ENCODE assay signal across 7 mouse cellular contexts in genomic region chr17:35047688-35048087, GRCm38 (mm10). TPM values are rescaled to one million over a fixed set of nuclear protein-coding genes. Genes with fewer than 3 reads are reported as not detected.
DNase-seq lines count a peak whose midpoint lies in the region; ATAC-seq and TF ChIP-seq lines count a peak whose summit lies in the region.

No protein-coding gene starts in this region.

- no peaks in the 10 kb centered on the region for H3K27me3 ChIP-seq in neural tube, embryonic 11.5 days (ENCODE audit: control insufficient read depth, insufficient read depth, low read length)
- no peaks in the 10 kb centered on the region for H3K27me3 ChIP-seq in heart, postnatal 0 days (ENCODE audit: control insufficient read depth, insufficient read depth, low read length)
- no peaks in the 10 kb centered on the region for H3K27me3 ChIP-seq in limb, embryonic 12.5 days

- H3K27ac ChIP-seq in neural tube, embryonic 11.5 days (ENCODE audit: low read depth, low read length) = peak overlapping the region; percentile 5; the same call in 1 of the 2 replicates
- H3K27ac ChIP-seq in heart, postnatal 0 days (ENCODE audit: low read depth) = peak overlapping the region; percentile 98
- peak overlapping the region; percentile 47 for H3K27ac ChIP-seq in limb, embryonic 12.5 days

- TF ChIP-seq EP300 in heart, postnatal 0 days (IDR thresholded peaks at IDR 0.05; ENCODE audit: low read depth) = no peak

- DNase-seq in neural tube, embryonic 11.5 days (ENCODE audit: low spot score) = no peak
- no peak for DNase-seq in neural tube, embryonic 10.5 days (ENCODE audit: extremely low spot score, low spot score)
- DNase-seq in heart, postnatal 0 days (ENCODE audit: low spot score) = no peak
- peak; percentile 82 for DNase-seq in yolk sac, embryonic 10.5 days (ENCODE audit: low spot score)
- no peak for DNase-seq in urinary bladder, postnatal 10 days (ENCODE audit: low spot score)
- DNase-seq in cerebellum, adult 11 months = no peak

- WGBS in neural tube, embryonic 11.5 days = 55% methylated on average over 1 of the region's 1 CpGs
- WGBS in heart, postnatal 0 days = 36% methylated on average over 1 of the region's 1 CpGs
- WGBS in limb, embryonic 12.5 days = 56% methylated on average over 1 of the region's 1 CpGs

- H3K4me1 ChIP-seq in neural tube, embryonic 11.5 days (ENCODE audit: control insufficient read depth, insufficient read depth, low read length) = peaks cover 22% of the 10 kb centered on the region
- peaks cover 34% of the 10 kb centered on the region for H3K4me1 ChIP-seq in heart, postnatal 0 days (ENCODE audit: control insufficient read depth, insufficient read depth)
- H3K4me1 ChIP-seq in limb, embryonic 12.5 days (replicated peaks) = peaks cover 52% of the 10 kb centered on the region

- no peak for ATAC-seq in neural tube, embryonic 11.5 days (ENCODE audit: insufficient read depth, low FRiP score, low TSS enrichment)
- ATAC-seq in heart, postnatal 0 days (ENCODE audit: insufficient read depth, low read depth) = no peak
- ATAC-seq in limb, embryonic 12.5 days (ENCODE audit: insufficient number of reproducible peaks, insufficient read depth, low FRiP score, low TSS enrichment, low read depth) = no peak

- H3K36me3 ChIP-seq in neural tube, embryonic 11.5 days (ENCODE audit: control insufficient read depth, insufficient read depth, low read length) = peaks cover under 1% of the 10 kb centered on the region; the same call in 1 of the 2 replicates
- peaks cover 3% of the 10 kb centered on the region for H3K36me3 ChIP-seq in heart, postnatal 0 days (replicated peaks; ENCODE audit: control insufficient read depth, insufficient read depth, low read length)
- peaks cover 5% of the 10 kb centered on the region for H3K36me3 ChIP-seq in limb, embryonic 12.5 days

- H3K9ac ChIP-seq in neural tube, embryonic 11.5 days (ENCODE audit: low read length) = no peak overlapping the region
- no peak overlapping the region for H3K9ac ChIP-seq in heart, postnatal 0 days (replicated peaks; ENCODE audit: low read depth, low read length)
- H3K9ac ChIP-seq in limb, embryonic 12.5 days (replicated peaks) = no peak overlapping the region

- no peak for TF ChIP-seq CTCF in heart, postnatal 0 days (IDR thresholded peaks at IDR 0.05; ENCODE audit: low read depth)

- H3K9me3 ChIP-seq in neural tube, embryonic 11.5 days (ENCODE audit: control insufficient read depth, low read length) = no peaks in the 10 kb centered on the region
- H3K9me3 ChIP-seq in heart, postnatal 0 days (replicated peaks; ENCODE audit: control insufficient read depth, low read length) = no peaks in the 10 kb centered on the region
- no peaks in the 10 kb centered on the region for H3K9me3 ChIP-seq in limb, embryonic 12.5 days

- no peak overlapping the region for H3K4me2 ChIP-seq in neural tube, embryonic 11.5 days (ENCODE audit: low read depth)
- H3K4me2 ChIP-seq in heart, postnatal 0 days (ENCODE audit: low read depth, low read length) = peak overlapping the region; percentile 36
- H3K4me2 ChIP-seq in limb, embryonic 12.5 days = no peak overlapping the region

- no peak overlapping the region for H3K4me3 ChIP-seq in neural tube, embryonic 11.5 days (ENCODE audit: low read depth, low read length)
- H3K4me3 ChIP-seq in heart, postnatal 0 days (ENCODE audit: low read depth, low read length) = no peak overlapping the region
- H3K4me3 ChIP-seq in limb, embryonic 12.5 days (replicated peaks) = no peak overlapping the region

RNA-seq across cellular contexts. Expression of gene Msh5, which starts 1.1 kb away (rescaled TPM):
- polyA plus RNA-seq in neural tube, embryonic 11.5 days (2014; fragmentation: Nextera tagmentation; extraction: Ambion mirVana) = 4.1 and 6.2 TPM in 2 replicates
- total RNA-seq in heart, postnatal 0 days (2014; rRNA removed; ENCODE audit: low replicate concordance) = 1.2 and 5.0 TPM in 2 replicates
- 1.4 and 1.7 TPM in 2 replicates for polyA plus RNA-seq in heart, postnatal 0 days (2015; fragmentation: Nextera tagmentation; extraction: Ambion mirVana)
- 2.9 and 3.4 TPM in 2 replicates for polyA plus RNA-seq in limb, embryonic 12.5 days (2016; fragmentation: Nextera tagmentation; extraction: Ambion mirVana)

RNA-seq across cellular contexts. Expression of gene Clic1, which starts 2.1 kb away (rescaled TPM):
- polyA plus RNA-seq in neural tube, embryonic 11.5 days (2014; fragmentation: Nextera tagmentation; extraction: Ambion mirVana) = 82.8 and 89.7 TPM in 2 replicates
- total RNA-seq in heart, postnatal 0 days (2014; rRNA removed; ENCODE audit: low replicate concordance) = 194 and 223 TPM in 2 replicates
- 203 and 205 TPM in 2 replicates for polyA plus RNA-seq in heart, postnatal 0 days (2015; fragmentation: Nextera tagmentation; extraction: Ambion mirVana)
- polyA plus RNA-seq in limb, embryonic 12.5 days (2016; fragmentation: Nextera tagmentation; extraction: Ambion mirVana) = 194 and 195 TPM in 2 replicates

RNA-seq across cellular contexts. Expression of gene Ddah2, which starts 11.1 kb away (rescaled TPM):
- polyA plus RNA-seq in neural tube, embryonic 11.5 days (2014; fragmentation: Nextera tagmentation; extraction: Ambion mirVana) = 638 and 659 TPM in 2 replicates
- total RNA-seq in heart, postnatal 0 days (2014; rRNA removed; ENCODE audit: low replicate concordance) = 97.1 and 114 TPM in 2 replicates
- 128 and 130 TPM in 2 replicates for polyA plus RNA-seq in heart, postnatal 0 days (2015; fragmentation: Nextera tagmentation; extraction: Ambion mirVana)
- polyA plus RNA-seq in limb, embryonic 12.5 days (2016; fragmentation: Nextera tagmentation; extraction: Ambion mirVana) = 489 and 492 TPM in 2 replicates

RNA-seq across cellular contexts. Expression of gene Ly6g6c, which starts 17.5 kb away (rescaled TPM):
- 0.43 TPM in 1 of 2 replicates, not detected in the other for polyA plus RNA-seq in neural tube, embryonic 11.5 days (2014; fragmentation: Nextera tagmentation; extraction: Ambion mirVana)
- total RNA-seq in heart, postnatal 0 days (2014; rRNA removed; ENCODE audit: low replicate concordance) = not detected in 2 replicates
- not detected in 2 replicates for polyA plus RNA-seq in heart, postnatal 0 days (2015; fragmentation: Nextera tagmentation; extraction: Ambion mirVana)
- not detected in 2 replicates for polyA plus RNA-seq in limb, embryonic 12.5 days (2016; fragmentation: Nextera tagmentation; extraction: Ambion mirVana)

RNA-seq across cellular contexts. Expression of gene Mpig6b, which starts 18.3 kb away (rescaled TPM):
- polyA plus RNA-seq in neural tube, embryonic 11.5 days (2014; fragmentation: Nextera tagmentation; extraction: Ambion mirVana) = 1.5 and 2.0 TPM in 2 replicates
- total RNA-seq in heart, postnatal 0 days (2014; rRNA removed; ENCODE audit: low replicate concordance) = 0.15 TPM in 1 of 2 replicates, not detected in the other
- 0.15 and 0.16 TPM in 2 replicates for polyA plus RNA-seq in heart, postnatal 0 days (2015; fragmentation: Nextera tagmentation; extraction: Ambion mirVana)
- 0.68 and 0.76 TPM in 2 replicates for polyA plus RNA-seq in limb, embryonic 12.5 days (2016; fragmentation: Nextera tagmentation; extraction: Ambion mirVana)

Comparison
In these comparisons a context has a peak if more than half of its experiments do, and no peak if none do; other contexts are left out.
1. H3K27ac ChIP-seq: peak in every context shown above with its lines; median percentile 98 in heart, postnatal 0 days; 47 in limb, embryonic 12.5 days; 5 in neural tube, embryonic 11.5 days.